Mouse (Mus musculus): ENCODE results near the gene Zdhhc13. TPM values are rescaled to one million over a fixed set of nuclear protein-coding genes. Genes with fewer than 3 reads are reported as not detected.

Gene Zdhhc13
- polyA plus RNA-seq, 1 experiment from 2014 or later = 49.7 TPM

DNA sequence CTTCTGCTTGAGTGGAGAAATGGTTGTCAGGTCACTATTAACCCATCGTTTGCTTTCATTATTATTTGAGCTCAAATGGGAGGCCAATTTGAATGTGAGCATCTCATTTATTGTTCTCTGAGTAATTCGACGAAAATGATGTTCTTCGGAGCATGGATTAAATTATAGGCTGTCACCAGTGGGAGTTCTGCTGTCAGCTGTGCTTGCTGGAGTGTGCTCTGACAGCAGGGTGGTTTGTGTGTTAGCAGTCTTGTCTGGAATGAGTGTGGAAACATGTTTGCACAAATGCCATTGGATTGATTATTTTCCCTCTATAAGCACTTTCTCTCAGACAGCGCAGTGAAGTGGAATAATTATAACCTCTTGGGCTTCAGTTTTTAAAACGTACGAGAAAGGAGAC lies 14.6 kb downstream of the Zdhhc13 start:
- WGBS = 87% methylated on average over 7 of the region's 7 CpGs
- H3K4me1 ChIP-seq (ENCODE audit: control insufficient read depth, insufficient read depth, low read length) = no peaks in the 10 kb centered on the region
- H3K27ac ChIP-seq (replicated peaks; ENCODE audit: low read depth, low read length) = no peak overlapping the region
- no peak for DNase-seq
- no peak overlapping the region for H3K9ac ChIP-seq (replicated peaks; ENCODE audit: low read length)
- H3K36me3 ChIP-seq (ENCODE audit: control insufficient read depth, insufficient read depth, low read length) = peaks cover 68% of the 10 kb centered on the region
- no peaks in the 10 kb centered on the region for H3K9me3 ChIP-seq (ENCODE audit: control insufficient read depth, low read length)
- no peak overlapping the region for H3K4me3 ChIP-seq (replicated peaks; ENCODE audit: low read depth, low read length)
- no peak overlapping the region for H3K4me2 ChIP-seq (ENCODE audit: low read length)
- no peaks in the 10 kb centered on the region for H3K27me3 ChIP-seq (ENCODE audit: control insufficient read depth, insufficient read depth, low read length)
- no peak for ATAC-seq (ENCODE audit: low FRiP score, low TSS enrichment)

DNA sequence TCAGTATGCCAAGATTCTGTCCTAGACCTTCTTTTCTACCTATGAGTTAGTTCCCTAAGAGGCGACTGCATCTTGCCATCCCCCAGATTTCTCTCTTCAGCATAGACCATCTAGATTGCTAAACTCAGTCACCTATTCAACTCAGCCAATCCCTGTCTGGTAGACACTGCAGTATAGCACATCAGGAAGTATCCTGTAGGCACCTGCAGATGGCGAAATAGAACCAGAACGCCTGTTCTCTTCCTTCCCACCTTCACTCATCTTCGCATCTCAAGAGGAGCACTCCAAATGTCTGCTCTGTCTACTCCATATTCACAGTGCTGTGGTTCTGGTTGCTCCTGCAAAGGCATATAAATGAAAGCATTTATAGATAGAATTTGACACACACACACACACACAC lies 17.8 kb downstream of the Zdhhc13 start:
- Histone ChIP-seq H3K4me2 (ENCODE audit: low read length) (no peak overlapping the region), H3K27me3 (ENCODE audit: control insufficient read depth, insufficient read depth, low read length) (no peaks in the 10 kb centered on the region), H3K9me3 (ENCODE audit: control insufficient read depth, low read length) (no peaks in the 10 kb centered on the region), H3K27ac (replicated peaks; ENCODE audit: low read depth, low read length) (no peak overlapping the region), H3K36me3 (ENCODE audit: control insufficient read depth, insufficient read depth, low read length) (peaks cover 77% of the 10 kb centered on the region), H3K4me1 (ENCODE audit: control insufficient read depth, insufficient read depth, low read length) (no peaks in the 10 kb centered on the region), H3K9ac (replicated peaks; ENCODE audit: low read length) (no peak overlapping the region), H3K4me3 (replicated peaks; ENCODE audit: low read depth, low read length) (no peak overlapping the region)
- WGBS = 90% methylated on average over 4 of the region's 4 CpGs
- no peak for ATAC-seq (ENCODE audit: low FRiP score, low TSS enrichment)
- DNase-seq = peak; percentile 12

DNA sequence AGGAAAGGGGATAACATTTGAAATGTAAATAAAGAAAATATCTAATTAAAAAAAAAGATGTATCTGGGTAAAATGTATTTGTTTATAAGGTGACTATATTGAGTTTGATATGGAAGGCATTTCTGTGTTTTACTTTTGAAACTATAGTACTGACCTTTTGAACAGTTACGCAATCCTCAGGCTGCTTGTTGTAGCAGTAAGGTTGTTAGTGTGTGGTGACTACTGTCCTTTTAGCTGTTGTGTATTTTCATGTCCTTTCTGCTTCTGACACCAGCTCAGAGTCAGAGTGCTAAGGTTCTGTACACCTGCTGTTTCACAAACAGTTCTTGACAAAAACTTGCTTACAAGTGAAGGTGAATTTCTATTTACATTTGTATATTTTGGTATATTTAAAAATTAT lies 21.8 kb downstream of the Zdhhc13 start:
- Histone ChIP-seq H3K4me3 (replicated peaks; ENCODE audit: low read depth, low read length) (no peak overlapping the region), H3K9me3 (ENCODE audit: control insufficient read depth, low read length) (no peaks in the 10 kb centered on the region), H3K4me2 (ENCODE audit: low read length) (no peak overlapping the region), H3K36me3 (ENCODE audit: control insufficient read depth, insufficient read depth, low read length) (peaks cover 68% of the 10 kb centered on the region), H3K27ac (replicated peaks; ENCODE audit: low read depth, low read length) (no peak overlapping the region), H3K9ac (replicated peaks; ENCODE audit: low read length) (no peak overlapping the region), H3K27me3 (ENCODE audit: control insufficient read depth, insufficient read depth, low read length) (no peaks in the 10 kb centered on the region), H3K4me1 (ENCODE audit: control insufficient read depth, insufficient read depth, low read length) (no peaks in the 10 kb centered on the region)
- ATAC-seq (ENCODE audit: low FRiP score, low TSS enrichment) (no peak), DNase-seq (no peak)
- WGBS = 98% methylated on average over 1 of the region's 1 CpGs

DNA sequence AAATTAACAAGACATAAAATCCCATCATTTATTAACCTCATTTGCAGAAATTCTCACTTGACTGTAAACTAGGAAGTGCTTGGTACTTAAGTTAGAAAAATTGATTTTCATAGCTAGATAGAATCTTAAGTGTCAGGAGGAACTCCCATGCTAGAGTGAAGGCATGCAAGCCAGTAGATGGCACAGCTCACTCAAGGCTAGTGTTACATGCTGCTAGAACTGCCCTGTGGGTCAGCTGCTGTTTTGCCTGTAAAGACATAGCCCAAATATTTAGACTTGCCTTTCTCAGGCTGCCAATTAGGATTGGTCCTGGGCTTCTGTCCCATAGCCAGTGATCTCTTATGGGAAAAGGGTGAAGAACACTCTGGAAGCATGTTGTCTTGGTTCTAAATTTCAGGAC lies 23.6 kb downstream of the Zdhhc13 start:
- H3K4me2 ChIP-seq (ENCODE audit: low read length) = no peak overlapping the region
- H3K9me3 ChIP-seq (ENCODE audit: control insufficient read depth, low read length) = no peaks in the 10 kb centered on the region
- DNase-seq = no peak
- no peak for ATAC-seq (ENCODE audit: low FRiP score, low TSS enrichment)
- H3K4me3 ChIP-seq (replicated peaks; ENCODE audit: low read depth, low read length) = no peak overlapping the region
- H3K36me3 ChIP-seq (ENCODE audit: control insufficient read depth, insufficient read depth, low read length) = peaks cover 67% of the 10 kb centered on the region
- H3K27ac ChIP-seq (replicated peaks; ENCODE audit: low read depth, low read length) = no peak overlapping the region
- no peaks in the 10 kb centered on the region for H3K27me3 ChIP-seq (ENCODE audit: control insufficient read depth, insufficient read depth, low read length)
- no peaks in the 10 kb centered on the region for H3K4me1 ChIP-seq (ENCODE audit: control insufficient read depth, insufficient read depth, low read length)
- H3K9ac ChIP-seq (replicated peaks; ENCODE audit: low read length) = no peak overlapping the region

DNA sequence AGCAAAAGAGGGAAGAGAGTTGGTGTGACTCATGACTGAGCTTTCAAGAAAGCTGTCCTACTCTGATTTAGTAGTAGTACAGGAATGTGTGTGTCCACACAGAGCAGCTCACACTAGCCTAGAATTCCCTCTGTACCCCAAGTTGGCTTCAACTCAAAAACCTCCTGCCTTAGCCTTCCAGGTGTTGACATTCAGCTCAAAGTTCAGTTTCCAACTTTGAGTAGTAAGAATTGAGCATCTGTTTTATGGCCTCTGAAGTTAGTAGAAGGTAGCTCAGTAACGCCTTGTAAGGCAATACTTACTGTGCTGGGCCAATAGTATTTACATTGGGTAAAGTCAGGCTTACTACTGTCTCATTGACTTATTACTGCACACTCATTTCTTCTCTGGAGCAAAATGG lies 24.8 kb downstream of the Zdhhc13 start:
- Histone ChIP-seq H3K4me3 (replicated peaks; ENCODE audit: low read depth, low read length) (no peak overlapping the region), H3K4me2 (ENCODE audit: low read length) (no peak overlapping the region), H3K4me1 (ENCODE audit: control insufficient read depth, insufficient read depth, low read length) (no peaks in the 10 kb centered on the region), H3K9ac (replicated peaks; ENCODE audit: low read length) (no peak overlapping the region), H3K9me3 (ENCODE audit: control insufficient read depth, low read length) (no peaks in the 10 kb centered on the region), H3K27ac (replicated peaks; ENCODE audit: low read depth, low read length) (no peak overlapping the region), H3K27me3 (ENCODE audit: control insufficient read depth, insufficient read depth, low read length) (no peaks in the 10 kb centered on the region), H3K36me3 (ENCODE audit: control insufficient read depth, insufficient read depth, low read length) (peaks cover 63% of the 10 kb centered on the region)
- WGBS = 90% methylated on average over 1 of the region's 1 CpGs
- ATAC-seq (ENCODE audit: low FRiP score, low TSS enrichment) = no peak
- no peak for DNase-seq

DNA sequence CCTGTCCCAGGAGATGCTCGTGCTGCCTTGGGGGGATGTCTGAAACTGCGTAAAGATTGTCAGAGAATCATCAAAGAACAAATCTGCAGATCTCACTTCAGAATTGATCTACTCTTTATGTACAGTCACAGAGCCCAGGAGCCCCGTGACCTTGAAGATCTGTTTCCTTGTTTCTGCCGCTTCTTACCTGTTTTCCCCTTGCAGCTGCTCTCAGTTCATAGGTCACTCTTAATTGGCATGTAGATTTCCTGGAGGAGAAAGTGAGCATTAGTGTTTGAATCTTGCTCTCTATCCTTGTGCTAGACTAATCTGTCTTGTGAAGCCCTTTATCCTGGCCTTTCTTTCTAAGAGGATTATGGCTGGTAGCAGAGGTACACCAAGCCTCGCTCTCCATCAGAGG lies 32.9 kb downstream of the Zdhhc13 start:
- no peaks in the 10 kb centered on the region for H3K27me3 ChIP-seq (ENCODE audit: control insufficient read depth, insufficient read depth, low read length)
- peaks cover 71% of the 10 kb centered on the region for H3K36me3 ChIP-seq (ENCODE audit: control insufficient read depth, insufficient read depth, low read length)
- DNase-seq = peak; percentile 27

DNA sequence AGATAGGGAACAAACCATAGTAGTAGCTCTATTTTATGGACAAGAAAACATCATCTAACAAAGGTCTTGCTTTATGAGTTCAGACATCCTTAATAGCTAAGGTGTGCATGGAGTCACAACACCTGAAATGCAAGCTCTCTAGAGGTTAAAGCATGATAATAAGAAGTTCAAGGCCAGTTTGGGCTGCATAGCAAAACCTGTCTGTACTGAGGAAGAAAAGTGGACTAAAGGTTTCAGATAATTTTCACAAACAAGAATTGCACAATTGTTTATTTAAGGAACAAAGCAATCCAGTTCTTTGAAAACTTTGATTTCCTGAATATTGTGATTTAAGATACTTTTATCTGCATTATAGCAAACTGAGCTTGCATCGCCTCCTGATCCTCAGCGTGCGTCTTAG lies 34.8 kb downstream of the Zdhhc13 start:
- Histone ChIP-seq H3K27ac (replicated peaks; ENCODE audit: low read depth, low read length) (no peak overlapping the region), H3K4me3 (replicated peaks; ENCODE audit: low read depth, low read length) (no peak overlapping the region), H3K9ac (replicated peaks; ENCODE audit: low read length) (no peak overlapping the region), H3K4me1 (ENCODE audit: control insufficient read depth, insufficient read depth, low read length) (peaks cover 8% of the 10 kb centered on the region; the same call in 1 of the 2 replicates), H3K27me3 (ENCODE audit: control insufficient read depth, insufficient read depth, low read length) (no peaks in the 10 kb centered on the region), H3K36me3 (ENCODE audit: control insufficient read depth, insufficient read depth, low read length) (peaks cover 73% of the 10 kb centered on the region), H3K9me3 (ENCODE audit: control insufficient read depth, low read length) (no peaks in the 10 kb centered on the region), H3K4me2 (ENCODE audit: low read length) (no peak overlapping the region)
- no peak for DNase-seq
- no peak for ATAC-seq (ENCODE audit: low FRiP score, low TSS enrichment)
- WGBS = 96% methylated on average over 3 of the region's 3 CpGs

More for the DNA sequence above, 32.9 kb downstream of the Zdhhc13 start:
- Histone ChIP-seq H3K4me3 (replicated peaks; ENCODE audit: low read depth, low read length) (no peak overlapping the region), H3K4me1 (ENCODE audit: control insufficient read depth, insufficient read depth, low read length) (peaks cover 8% of the 10 kb centered on the region; the same call in 1 of the 2 replicates), H3K27ac (replicated peaks; ENCODE audit: low read depth, low read length) (no peak overlapping the region), H3K9me3 (ENCODE audit: control insufficient read depth, low read length) (no peaks in the 10 kb centered on the region), H3K9ac (replicated peaks; ENCODE audit: low read length) (no peak overlapping the region), H3K4me2 (ENCODE audit: low read length) (no peak overlapping the region)
- ATAC-seq (ENCODE audit: low FRiP score, low TSS enrichment) = no peak
- 56% methylated on average over 5 of the region's 5 CpGs for WGBS

DNA sequence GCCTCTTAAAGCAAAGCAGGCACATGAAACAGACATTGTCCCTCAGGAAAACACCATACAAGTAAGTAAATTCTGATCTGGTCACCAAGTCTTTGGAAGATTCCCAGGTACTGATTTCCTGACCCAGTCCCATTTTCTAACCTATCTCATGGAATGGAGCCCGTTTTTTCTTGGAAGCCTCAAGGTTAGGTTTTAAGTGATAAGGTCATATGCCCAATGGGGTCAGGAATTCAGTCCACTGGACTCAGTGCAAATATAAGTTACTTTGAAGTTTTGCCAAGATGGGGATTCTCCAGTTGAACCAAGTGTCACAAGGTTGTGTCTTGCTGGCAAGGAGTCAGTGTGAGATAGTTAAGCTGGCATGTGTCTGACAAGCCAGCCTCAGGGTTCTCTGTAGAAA lies 35.9 kb downstream of the Zdhhc13 start:
- peaks cover 8% of the 10 kb centered on the region; the same call in 1 of the 2 replicates for H3K4me1 ChIP-seq (ENCODE audit: control insufficient read depth, insufficient read depth, low read length)
- no peaks in the 10 kb centered on the region for H3K27me3 ChIP-seq (ENCODE audit: control insufficient read depth, insufficient read depth, low read length)
- no peaks in the 10 kb centered on the region for H3K9me3 ChIP-seq (ENCODE audit: control insufficient read depth, low read length)
- H3K4me3 ChIP-seq (replicated peaks; ENCODE audit: low read depth, low read length) = no peak overlapping the region
- H3K9ac ChIP-seq (replicated peaks; ENCODE audit: low read length) = no peak overlapping the region
- DNase-seq (no peak), ATAC-seq (ENCODE audit: low FRiP score, low TSS enrichment) (no peak)
- no peak overlapping the region for H3K27ac ChIP-seq (replicated peaks; ENCODE audit: low read depth, low read length)
- no peak overlapping the region for H3K4me2 ChIP-seq (ENCODE audit: low read length)
- peaks cover 62% of the 10 kb centered on the region for H3K36me3 ChIP-seq (ENCODE audit: control insufficient read depth, insufficient read depth, low read length)
- WGBS = 98% methylated on average over 1 of the region's 1 CpGs

DNA sequence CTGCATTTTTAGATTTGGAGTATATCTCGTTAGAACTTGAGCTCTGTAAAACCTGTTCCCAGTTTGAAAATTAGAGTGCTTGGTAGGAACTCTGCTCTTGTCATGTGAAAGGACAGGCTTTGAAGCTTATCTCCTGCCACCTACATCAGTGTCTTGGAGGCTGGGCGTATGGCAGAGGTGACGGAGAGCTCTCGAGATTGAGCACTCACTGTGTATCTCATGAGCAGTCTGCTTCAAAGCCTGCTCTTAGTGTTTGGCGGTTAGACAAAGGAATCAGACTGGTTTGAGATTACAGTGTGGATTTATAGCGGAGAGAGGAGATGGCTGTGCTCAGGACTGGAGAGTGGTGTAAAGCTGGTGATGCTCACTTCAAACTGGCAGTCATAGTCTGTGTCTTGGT lies 36.4 kb downstream of the Zdhhc13 start:
- H3K9ac ChIP-seq (replicated peaks; ENCODE audit: low read length) = no peak overlapping the region
- DNase-seq = no peak
- no peak overlapping the region for H3K4me2 ChIP-seq (ENCODE audit: low read length)
- no peak overlapping the region for H3K27ac ChIP-seq (replicated peaks; ENCODE audit: low read depth, low read length)
- ATAC-seq (ENCODE audit: low FRiP score, low TSS enrichment) = no peak
- H3K36me3 ChIP-seq (ENCODE audit: control insufficient read depth, insufficient read depth, low read length) = peaks cover 57% of the 10 kb centered on the region
- H3K27me3 ChIP-seq (ENCODE audit: control insufficient read depth, insufficient read depth, low read length) = no peaks in the 10 kb centered on the region
- H3K9me3 ChIP-seq (ENCODE audit: control insufficient read depth, low read length) = no peaks in the 10 kb centered on the region
- H3K4me1 ChIP-seq (ENCODE audit: control insufficient read depth, insufficient read depth, low read length) = peaks cover 8% of the 10 kb centered on the region; the same call in 1 of the 2 replicates
- WGBS = 94% methylated on average over 6 of the region's 6 CpGs
- no peak overlapping the region for H3K4me3 ChIP-seq (replicated peaks; ENCODE audit: low read depth, low read length)
